In the genomic region with DNA sequence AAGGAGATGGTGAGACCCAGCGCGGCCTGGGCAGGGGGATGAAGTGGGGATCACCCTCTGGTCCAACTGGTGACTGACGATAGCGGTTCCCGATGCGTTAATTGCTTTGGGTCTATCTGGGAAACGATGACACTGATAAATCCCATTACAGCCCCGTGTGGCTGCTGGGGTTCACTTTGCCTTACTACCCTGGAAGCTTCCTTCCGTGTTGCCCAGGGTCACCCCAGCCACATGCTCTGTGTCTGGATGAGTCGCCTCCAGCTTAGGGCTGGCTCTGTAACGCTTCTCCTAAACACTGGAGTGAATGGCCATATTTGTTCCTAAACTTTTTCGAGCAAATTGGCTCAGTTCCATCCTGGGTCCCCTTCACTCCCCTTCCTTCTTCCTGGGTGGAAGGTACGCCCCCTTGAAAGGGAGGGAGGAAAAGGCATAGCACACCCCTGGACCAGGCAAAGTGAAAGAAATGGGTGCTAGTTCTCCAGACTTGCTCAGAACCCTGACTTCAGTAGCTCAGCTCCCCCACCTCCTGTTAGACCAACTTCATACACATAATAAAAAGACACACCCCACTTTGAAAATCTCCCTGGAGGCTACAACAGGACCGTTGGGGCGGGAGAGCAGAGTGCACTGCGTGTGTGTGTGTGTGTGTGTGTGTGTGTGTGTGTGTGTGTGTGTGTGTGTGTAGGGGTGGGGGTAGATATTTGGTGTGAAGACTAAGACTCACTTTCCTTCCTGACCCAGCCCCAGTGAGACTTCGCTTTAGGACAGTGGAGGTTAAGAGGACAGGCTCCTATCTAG, we compare ENCODE assay signal across 8 mouse cellular contexts. TPM values are rescaled to one million over a fixed set of nuclear protein-coding genes. Genes with fewer than 3 reads are reported as not detected.
A peak's percentile ranks its signal among the peaks of the same experiment; 100 is the strongest.
DNase-seq lines count a peak whose midpoint lies in the region; ATAC-seq and TF ChIP-seq lines count a peak whose summit lies in the region.

No protein-coding gene starts in this region.

- no peak for ATAC-seq in kidney, postnatal 0 days (replicated peaks; ENCODE audit: low FRiP score, low read depth)
- ATAC-seq in heart, postnatal 0 days (ENCODE audit: insufficient read depth, low read depth): no peak
- ATAC-seq in lung, embryonic 16.5 days (ENCODE audit: low read depth): no peak
- ATAC-seq in stomach, postnatal 0 days (ENCODE audit: low FRiP score, low TSS enrichment): no peak

- H3K9me3 ChIP-seq in kidney, postnatal 0 days (replicated peaks; ENCODE audit: low read length): no peaks in the 10 kb centered on the region
- no peaks in the 10 kb centered on the region for H3K9me3 ChIP-seq in heart, postnatal 0 days (replicated peaks; ENCODE audit: control insufficient read depth, low read length)
- H3K9me3 ChIP-seq in lung, embryonic 16.5 days (ENCODE audit: control insufficient read depth, low read length): no peaks in the 10 kb centered on the region
- no peaks in the 10 kb centered on the region for H3K9me3 ChIP-seq in stomach, postnatal 0 days (ENCODE audit: control insufficient read depth, low read length)

- no peak for TF ChIP-seq CTCF in kidney, postnatal 0 days (IDR thresholded peaks at IDR 0.05; ENCODE audit: low read depth)
- TF ChIP-seq CTCF in heart, postnatal 0 days (IDR thresholded peaks at IDR 0.05; ENCODE audit: low read depth): no peak
- TF ChIP-seq CTCF in stomach, postnatal 0 days (IDR thresholded peaks at IDR 0.05; ENCODE audit: low read depth): peak; percentile 27; the same call in 1 of the 2 replicates

- peak overlapping the region; percentile 62 for H3K4me3 ChIP-seq in kidney, postnatal 0 days (replicated peaks; ENCODE audit: low read depth, low read length)
- H3K4me3 ChIP-seq in heart, postnatal 0 days (ENCODE audit: low read depth, low read length): peak overlapping the region; percentile 54
- peak overlapping the region; percentile 73 for H3K4me3 ChIP-seq in lung, embryonic 16.5 days (ENCODE audit: low read length)
- peak overlapping the region; percentile 68 for H3K4me3 ChIP-seq in stomach, postnatal 0 days (ENCODE audit: low read depth, low read length)

- H3K36me3 ChIP-seq in kidney, postnatal 0 days (ENCODE audit: insufficient read depth, low read length): peaks cover 6% of the 10 kb centered on the region
- H3K36me3 ChIP-seq in heart, postnatal 0 days (replicated peaks; ENCODE audit: control insufficient read depth, insufficient read depth, low read length): no peaks in the 10 kb centered on the region
- H3K36me3 ChIP-seq in lung, embryonic 16.5 days (ENCODE audit: control insufficient read depth, insufficient read depth, low read length): no peaks in the 10 kb centered on the region
- H3K36me3 ChIP-seq in stomach, postnatal 0 days (ENCODE audit: control insufficient read depth, insufficient read depth, low read length): no peaks in the 10 kb centered on the region

- TF ChIP-seq EP300 in heart, postnatal 0 days (IDR thresholded peaks at IDR 0.05; ENCODE audit: low read depth): no peak
- TF ChIP-seq EP300 in stomach, postnatal 0 days (optimal IDR thresholded peaks at IDR 0.05): no peak

- H3K27ac ChIP-seq in kidney, postnatal 0 days: peak overlapping the region; percentile 77
- peak overlapping the region; percentile 84 for H3K27ac ChIP-seq in heart, postnatal 0 days (ENCODE audit: low read depth)
- H3K27ac ChIP-seq in lung, embryonic 16.5 days (ENCODE audit: low read length): peak overlapping the region; percentile 99
- H3K27ac ChIP-seq in stomach, postnatal 0 days (replicated peaks): peak overlapping the region; percentile 98

- H3K9ac ChIP-seq in kidney, postnatal 0 days (ENCODE audit: low read depth, low read length): peak overlapping the region; percentile 71
- H3K9ac ChIP-seq in heart, postnatal 0 days (replicated peaks; ENCODE audit: low read depth, low read length): peak overlapping the region; percentile 37
- H3K9ac ChIP-seq in lung, embryonic 16.5 days (ENCODE audit: low read length): peak overlapping the region; percentile 83
- H3K9ac ChIP-seq in stomach, postnatal 0 days (ENCODE audit: low read length): peak overlapping the region; percentile 72

- WGBS in kidney, postnatal 0 days: under 1% methylated on average over 17 of the region's 17 CpGs
- 4% methylated on average over 17 of the region's 17 CpGs for WGBS in heart, postnatal 0 days
- WGBS in lung, embryonic 16.5 days: 1% methylated on average over 16 of the region's 17 CpGs
- WGBS in stomach, postnatal 0 days: 5% methylated on average over 16 of the region's 17 CpGs

- peak overlapping the region; percentile 81 for H3K4me2 ChIP-seq in kidney, postnatal 0 days (ENCODE audit: low read length)
- H3K4me2 ChIP-seq in heart, postnatal 0 days (ENCODE audit: low read depth, low read length): peak overlapping the region; percentile 63
- H3K4me2 ChIP-seq in lung, embryonic 16.5 days (ENCODE audit: low read depth, low read length): peak overlapping the region; percentile 85
- peak overlapping the region; percentile 71 for H3K4me2 ChIP-seq in stomach, postnatal 0 days (replicated peaks; ENCODE audit: low read depth)

- H3K27me3 ChIP-seq in kidney, postnatal 0 days (ENCODE audit: insufficient read depth, low read length): no peaks in the 10 kb centered on the region
- H3K27me3 ChIP-seq in heart, postnatal 0 days (ENCODE audit: control insufficient read depth, insufficient read depth, low read length): peaks cover 63% of the 10 kb centered on the region
- H3K27me3 ChIP-seq in lung, embryonic 16.5 days (ENCODE audit: control insufficient read depth, insufficient read depth, low read depth, low read length): peaks cover 25% of the 10 kb centered on the region
- no peaks in the 10 kb centered on the region for H3K27me3 ChIP-seq in stomach, postnatal 0 days (ENCODE audit: control insufficient read depth, insufficient read depth, low read length)

- peak; percentile 57 for DNase-seq in kidney, postnatal 0 days (ENCODE audit: low spot score)
- DNase-seq in kidney, adult 8-10 months: no peak
- peak; percentile 45 for DNase-seq in T-cell, adult 2 months (ENCODE audit: low spot score)
- DNase-seq in heart, postnatal 0 days (ENCODE audit: low spot score): peak; percentile 8
- DNase-seq in stomach, postnatal 0 days (ENCODE audit: low spot score): no peak
- no peak for DNase-seq in adrenal gland, adult 2 months
- no peak for DNase-seq in left cerebral cortex, adult 8-10 months (ENCODE audit: low spot score in 2 of 2)

- H3K4me1 ChIP-seq in kidney, postnatal 0 days (replicated peaks; ENCODE audit: insufficient read depth, low read length): peaks cover 60% of the 10 kb centered on the region
- H3K4me1 ChIP-seq in heart, postnatal 0 days (ENCODE audit: control insufficient read depth, insufficient read depth): peaks cover 35% of the 10 kb centered on the region
- H3K4me1 ChIP-seq in lung, embryonic 16.5 days (replicated peaks; ENCODE audit: control insufficient read depth, insufficient read depth, low read length): peaks cover 46% of the 10 kb centered on the region
- H3K4me1 ChIP-seq in stomach, postnatal 0 days (replicated peaks; ENCODE audit: control insufficient read depth, insufficient read depth): peaks cover 17% of the 10 kb centered on the region

RNA-seq across cellular contexts. Expression of a gene that starts 0.9 kb away (rescaled TPM):
- 28.8 and 33.4 TPM in 2 replicates for polyA plus RNA-seq in kidney, postnatal 0 days (2015; fragmentation: Nextera tagmentation; extraction: Ambion mirVana)
- 8.2 and 22.3 TPM in 2 replicates for total RNA-seq in heart, postnatal 0 days (2014; rRNA removed; ENCODE audit: low replicate concordance)
- polyA plus RNA-seq in heart, postnatal 0 days (2015; fragmentation: Nextera tagmentation; extraction: Ambion mirVana): 4.1 and 4.4 TPM in 2 replicates
- polyA plus RNA-seq in lung, embryonic 16.5 days (2015; fragmentation: Nextera tagmentation; extraction: Ambion mirVana): 24.9 and 25.8 TPM in 2 replicates
- 11.1 and 11.4 TPM in 2 replicates for polyA plus RNA-seq in stomach, postnatal 0 days (2015; fragmentation: Nextera tagmentation; extraction: Ambion mirVana)
- total RNA-seq in adrenal gland, adult 2 months (2021): 10 to 100 TPM in 1 of 2 experiments, 1 to 10 TPM in 1; 9.5 to 14.5 TPM
- polyA plus RNA-seq in adrenal gland, adult 2 months (2012; rRNA removed): 59.0 and 60.2 TPM in 2 replicates
- total RNA-seq in left cerebral cortex, adult 8-10 months (2022): 10 to 100 TPM; 19.9 to 24.1 (median 22.3) TPM

RNA-seq across cellular contexts. Expression of a gene that starts 40.8 kb away (rescaled TPM):
- polyA plus RNA-seq in kidney, postnatal 0 days (2015; fragmentation: Nextera tagmentation; extraction: Ambion mirVana): 21.7 and 25.3 TPM in 2 replicates
- 53.2 and 55.2 TPM in 2 replicates for total RNA-seq in heart, postnatal 0 days (2014; rRNA removed; ENCODE audit: low replicate concordance)
- polyA plus RNA-seq in heart, postnatal 0 days (2015; fragmentation: Nextera tagmentation; extraction: Ambion mirVana): 8.5 and 8.9 TPM in 2 replicates
- 27.9 and 29.4 TPM in 2 replicates for polyA plus RNA-seq in lung, embryonic 16.5 days (2015; fragmentation: Nextera tagmentation; extraction: Ambion mirVana)
- 8.5 and 9.6 TPM in 2 replicates for polyA plus RNA-seq in stomach, postnatal 0 days (2015; fragmentation: Nextera tagmentation; extraction: Ambion mirVana)
- 10 to 100 TPM; 48.6 to 95.9 TPM for total RNA-seq in adrenal gland, adult 2 months (2021)
- polyA plus RNA-seq in adrenal gland, adult 2 months (2012; rRNA removed): 185 and 217 TPM in 2 replicates
- total RNA-seq in left cerebral cortex, adult 8-10 months (2022): 100 to 1,000 TPM; 173 to 201 (median 187) TPM

RNA-seq across cellular contexts. Expression of a gene that starts 43.2 kb away (rescaled TPM):
- not detected in 2 replicates for polyA plus RNA-seq in kidney, postnatal 0 days (2015; fragmentation: Nextera tagmentation; extraction: Ambion mirVana)
- not detected in 2 replicates for total RNA-seq in heart, postnatal 0 days (2014; rRNA removed; ENCODE audit: low replicate concordance)
- not detected in 2 replicates for polyA plus RNA-seq in heart, postnatal 0 days (2015; fragmentation: Nextera tagmentation; extraction: Ambion mirVana)
- 0.63 TPM in 1 of 2 replicates, not detected in the other for polyA plus RNA-seq in lung, embryonic 16.5 days (2015; fragmentation: Nextera tagmentation; extraction: Ambion mirVana)
- 0.17 TPM in 2 replicates for polyA plus RNA-seq in stomach, postnatal 0 days (2015; fragmentation: Nextera tagmentation; extraction: Ambion mirVana)
- not detected for total RNA-seq in adrenal gland, adult 2 months (2021)
- polyA plus RNA-seq in adrenal gland, adult 2 months (2012; rRNA removed): not detected in 2 replicates
- 1 to 10 TPM in 1 of 4 experiments, under 1 TPM in 2, not detected in 1; 0.80 to 1.3 (median 0.93) TPM for total RNA-seq in left cerebral cortex, adult 8-10 months (2022)

Comparison
In these comparisons a context has a peak if more than half of its experiments do, and no peak if none do; other contexts are left out.
1. DNase-seq: peak in kidney, postnatal 0 days (single experiment), T-cell, adult 2 months (single experiment) and heart, postnatal 0 days (single experiment); none in kidney, adult 8-10 months (0 of 2), stomach, postnatal 0 days (single experiment), adrenal gland, adult 2 months (single experiment) and left cerebral cortex, adult 8-10 months (0 of 2).
2. Peak in every context shown above with its lines, with median percentiles within 50 percentile points of each other: H3K27ac ChIP-seq, H3K4me2 ChIP-seq, H3K4me3 ChIP-seq and H3K9ac ChIP-seq.